ENCODE assay signal across 12 mouse cellular contexts in genomic region chr10:61424500-61424899, GRCm38 (mm10). TPM values are rescaled to one million over a fixed set of nuclear protein-coding genes. Genes with fewer than 3 reads are reported as not detected.
DNase-seq lines count a peak whose midpoint lies in the region; ATAC-seq and TF ChIP-seq lines count a peak whose summit lies in the region.
"Had no signal": no experiment of that assay in that cellular context is flagged by ENCODE, and none has a peak within 500 bp of the region (broad histone marks: within the 10 kb centered on the region; RNA-seq: fewer than 3 reads in every experiment).

No protein-coding gene starts in this region.

- H3K4me1 ChIP-seq in liver, embryonic 16.5 days (ENCODE audit: control insufficient read depth, low read depth, low read length), result peaks cover 4% of the 10 kb centered on the region
- H3K4me1 ChIP-seq in liver, embryonic 12.5 days, result peaks cover 25% of the 10 kb centered on the region
- peaks cover 7% of the 10 kb centered on the region for H3K4me1 ChIP-seq in forebrain, embryonic 14.5 days (ENCODE audit: control insufficient read depth, insufficient read depth, low read length)

- no peak for TF ChIP-seq CTCF in layer of hippocampus, adult 2 months (conservative IDR thresholded peaks at IDR 0.05)

- 0 out of 2 replicates have a peak overlapping the region, but pooled peaks have one; percentile 22 for H3K27ac ChIP-seq in liver, embryonic 16.5 days (ENCODE audit: low read length)
- no peak overlapping the region for H3K27ac ChIP-seq in liver, embryonic 12.5 days
- no peak overlapping the region for H3K27ac ChIP-seq in forebrain, embryonic 14.5 days (ENCODE audit: low read depth, low read length)
- no peak overlapping the region for H3K27ac ChIP-seq in layer of hippocampus, adult 2 months
- H3K27ac ChIP-seq: liver, embryonic 14.5 days had no signal

- no peak overlapping the region; the same call in 1 of the 2 replicates for H3K9ac ChIP-seq in liver, embryonic 16.5 days (ENCODE audit: low read depth, low read length)
- no peak overlapping the region for H3K9ac ChIP-seq in liver, embryonic 12.5 days
- H3K9ac ChIP-seq in forebrain, embryonic 14.5 days (ENCODE audit: low read length), result 0 out of 2 replicates have a peak overlapping the region, but pooled peaks have one; percentile 1
- H3K9ac ChIP-seq: liver, embryonic 14.5 days had no signal

- no peak overlapping the region for H3K4me2 ChIP-seq in liver, embryonic 16.5 days (ENCODE audit: low read depth, low read length)
- no peak overlapping the region for H3K4me2 ChIP-seq in liver, embryonic 12.5 days
- H3K4me2 ChIP-seq in forebrain, embryonic 14.5 days (ENCODE audit: low read length), result peak overlapping the region; percentile 24; the same call in 1 of the 2 replicates
- H3K4me2 ChIP-seq in myocyte (ENCODE audit: low read depth), result peak overlapping the region; percentile 52

- H3K4me3 ChIP-seq in liver, embryonic 16.5 days (ENCODE audit: low read depth, low read length), result no peak overlapping the region
- no peak overlapping the region for H3K4me3 ChIP-seq in liver, embryonic 12.5 days
- no peak overlapping the region for H3K4me3 ChIP-seq in forebrain, embryonic 14.5 days (ENCODE audit: low read depth, low read length)
- H3K4me3 ChIP-seq in myocyte, result no peak overlapping the region
- H3K4me3 ChIP-seq in layer of hippocampus, adult 2 months, result no peak overlapping the region

- ATAC-seq in frontal cortex, adult (ENCODE audit: low TSS enrichment), result peak; percentile 39; the same call in 1 of the 2 replicates
- ATAC-seq in liver, embryonic 16.5 days (ENCODE audit: low read depth), result no peak
- no peak for ATAC-seq in liver, embryonic 12.5 days
- ATAC-seq in forebrain, embryonic 14.5 days, result peak; percentile 49

- H3K27me3 ChIP-seq in liver, embryonic 16.5 days (ENCODE audit: control insufficient read depth, insufficient read depth, low read depth, low read length), result peaks cover 14% of the 10 kb centered on the region
- peaks cover 28% of the 10 kb centered on the region for H3K27me3 ChIP-seq in liver, embryonic 12.5 days (replicated peaks)
- peaks cover 12% of the 10 kb centered on the region for H3K27me3 ChIP-seq in forebrain, embryonic 14.5 days (replicated peaks; ENCODE audit: control insufficient read depth, insufficient read depth, low read length)
- peaks cover 8% of the 10 kb centered on the region for H3K27me3 ChIP-seq in myocyte (ENCODE audit: control insufficient read depth, insufficient read depth, insufficient read length)

- no peak overlapping the region for H3ac ChIP-seq in myocyte (ENCODE audit: control insufficient read depth, insufficient read length)

- H3K9me3 ChIP-seq in liver, embryonic 16.5 days (replicated peaks; ENCODE audit: control insufficient read depth, low read length), result no peaks in the 10 kb centered on the region
- H3K9me3 ChIP-seq in liver, embryonic 12.5 days (replicated peaks), result no peaks in the 10 kb centered on the region
- H3K9me3 ChIP-seq in forebrain, embryonic 14.5 days (replicated peaks; ENCODE audit: control insufficient read depth, low read length), result no peaks in the 10 kb centered on the region

- TF ChIP-seq POLR2A in myocyte (IDR thresholded peaks at IDR 0.05; ENCODE audit: insufficient read length, low read depth), result no peak

- no peaks in the 10 kb centered on the region for H3K79me2 ChIP-seq in myocyte (ENCODE audit: control insufficient read depth, insufficient read depth)

- H3K36me3 ChIP-seq in liver, embryonic 16.5 days (ENCODE audit: control insufficient read depth, insufficient read depth), result no peaks in the 10 kb centered on the region
- peaks cover 6% of the 10 kb centered on the region for H3K36me3 ChIP-seq in liver, embryonic 12.5 days
- peaks cover 2% of the 10 kb centered on the region; the same call in 1 of the 2 replicates for H3K36me3 ChIP-seq in forebrain, embryonic 14.5 days (ENCODE audit: control insufficient read depth, insufficient read depth, low read length)
- H3K36me3 ChIP-seq in myocyte (ENCODE audit: control insufficient read depth, insufficient read depth), result no peaks in the 10 kb centered on the region

- DNase-seq in frontal cortex, adult 2 months (ENCODE audit: extremely low spot score in 1 of 2, low spot score in 1 of 2), result no peak
- peak; percentile 77 for DNase-seq in forebrain, embryonic 14.5 days (ENCODE audit: low spot score)
- DNase-seq in layer of hippocampus, adult 2 months (ENCODE audit: low spot score in 2 of 2), result no peak
- DNase-seq in thymus, postnatal 14 days, result no peak
- DNase-seq: adrenal gland, adult 8-10 months; thymus, postnatal 25 days had no signal

- WGBS in liver, embryonic 16.5 days (ENCODE audit: insufficient replicate concordance), result 16% methylated on average over 7 of the region's 7 CpGs
- 37% methylated on average over 7 of the region's 7 CpGs for whole genome bisulfite sequencing in liver, embryonic 12.5 days (ENCODE audit: insufficient replicate concordance)
- WGBS in forebrain, embryonic 14.5 days, result 13% methylated on average over 7 of the region's 7 CpGs

TF ChIP-seq in myocyte, 11 proteins besides CTCF, POLR2A, EP300 and RAD21:
- no peak for TF ChIP-seq TCF12 (IDR thresholded peaks at IDR 0.05; ENCODE audit: insufficient read depth, poor library complexity, severe bottlenecking)
- TF ChIP-seq POLR2AphosphoS2 (IDR thresholded peaks at IDR 0.05; ENCODE audit: insufficient read length, low read depth), result peak; percentile 17
- TF ChIP-seq MYOD1 (IDR thresholded peaks at IDR 0.05; ENCODE audit: control insufficient read depth in 1 of 3, insufficient read length in 2 of 3, low read depth in 2 of 3), result no peak
- no peak for TF ChIP-seq MYOG (IDR thresholded peaks at IDR 0.05; ENCODE audit: control insufficient read depth in 1 of 3, insufficient read depth in 1 of 3, insufficient read length in 2 of 3, low read depth in 2 of 3)
- TF ChIP-seq SRF (IDR thresholded peaks at IDR 0.05; ENCODE audit: control insufficient read depth, insufficient read length, low read depth), result no peak
- no peak for TF ChIP-seq TCF3 (IDR thresholded peaks at IDR 0.05; ENCODE audit: insufficient read length, low read depth)
- no peak for TF ChIP-seq REST (IDR thresholded peaks at IDR 0.05; ENCODE audit: insufficient read depth, insufficient read length)
TF ChIP-seq in myocyte: peak in this region for 1.

RNA-seq across cellular contexts. Expression of gene Nodal, which starts 6.7 kb away (rescaled TPM):
- polyA plus RNA-seq in frontal cortex, adult 2 months (2012; rRNA removed), result 0.38 and 0.70 TPM in 2 replicates
- 0.46 and 0.88 TPM in 2 replicates for polyA plus RNA-seq in liver, embryonic 16.5 days (2015; fragmentation: Nextera tagmentation; extraction: Ambion mirVana)
- polyA plus RNA-seq in liver, embryonic 12.5 days (2016; fragmentation: Nextera tagmentation; extraction: Ambion mirVana), result 0.31 and 0.37 TPM in 2 replicates
- 0.14 TPM in 1 of 2 replicates, not detected in the other for polyA plus RNA-seq in forebrain, embryonic 14.5 days (2014; fragmentation: Nextera tagmentation; extraction: Ambion mirVana)
- polyA plus RNA-seq in myocyte (2012; fragmentation: generic; extraction: Trizol), result 0.01 TPM
- under 1 TPM; 0.23 to 0.27 TPM for total RNA-seq in layer of hippocampus, adult 2 months (2021)
- total RNA-seq: adrenal gland, adult 8-10 months had no signal
- polyA plus RNA-seq: C2C12 had no signal

RNA-seq across cellular contexts. Expression of gene Eif4ebp2, which starts 28.0 kb away (rescaled TPM):
- polyA plus RNA-seq in frontal cortex, adult 2 months (2012; rRNA removed), result 27.3 and 28.9 TPM in 2 replicates
- polyA plus RNA-seq in liver, embryonic 16.5 days (2015; fragmentation: Nextera tagmentation; extraction: Ambion mirVana), result 36.4 and 39.4 TPM in 2 replicates
- polyA plus RNA-seq in liver, embryonic 12.5 days (2016; fragmentation: Nextera tagmentation; extraction: Ambion mirVana), result 55.2 and 57.6 TPM in 2 replicates
- polyA plus RNA-seq in forebrain, embryonic 14.5 days (2014; fragmentation: Nextera tagmentation; extraction: Ambion mirVana), result 50.0 and 51.3 TPM in 2 replicates
- 44.4 TPM for polyA plus RNA-seq in myocyte (2012; fragmentation: generic; extraction: Trizol)
- total RNA-seq in layer of hippocampus, adult 2 months (2021), result 10 to 100 TPM; 47.6 to 57.0 TPM

RNA-seq across cellular contexts. Expression of gene Pald1, which starts 41.2 kb away (rescaled TPM):
- polyA plus RNA-seq in frontal cortex, adult 2 months (2012; rRNA removed), result 11.6 and 13.5 TPM in 2 replicates
- polyA plus RNA-seq in liver, embryonic 16.5 days (2015; fragmentation: Nextera tagmentation; extraction: Ambion mirVana), result 6.3 and 6.5 TPM in 2 replicates
- 12.1 and 12.4 TPM in 2 replicates for polyA plus RNA-seq in liver, embryonic 12.5 days (2016; fragmentation: Nextera tagmentation; extraction: Ambion mirVana)
- 10.0 and 15.6 TPM in 2 replicates for polyA plus RNA-seq in forebrain, embryonic 14.5 days (2014; fragmentation: Nextera tagmentation; extraction: Ambion mirVana)
- polyA plus RNA-seq in myocyte (2012; fragmentation: generic; extraction: Trizol), result 14.0 TPM
- 10 to 100 TPM; 15.2 to 16.3 TPM for total RNA-seq in layer of hippocampus, adult 2 months (2021)

RNA-seq across cellular contexts. Expression of gene Lrrc20, which starts 51.1 kb away (rescaled TPM):
- polyA plus RNA-seq in frontal cortex, adult 2 months (2012; rRNA removed), result 20.3 and 22.3 TPM in 2 replicates
- 5.1 and 5.5 TPM in 2 replicates for polyA plus RNA-seq in liver, embryonic 16.5 days (2015; fragmentation: Nextera tagmentation; extraction: Ambion mirVana)
- 9.1 and 10.2 TPM in 2 replicates for polyA plus RNA-seq in liver, embryonic 12.5 days (2016; fragmentation: Nextera tagmentation; extraction: Ambion mirVana)
- polyA plus RNA-seq in forebrain, embryonic 14.5 days (2014; fragmentation: Nextera tagmentation; extraction: Ambion mirVana), result 21.3 TPM in 2 replicates
- 20.4 TPM for polyA plus RNA-seq in myocyte (2012; fragmentation: generic; extraction: Trizol)
- 10 to 100 TPM; 21.4 to 24.4 TPM for total RNA-seq in layer of hippocampus, adult 2 months (2021)

Comparison
In these comparisons a context has a peak if more than half of its experiments do, and no peak if none do; other contexts are left out.
1. ATAC-seq: peak in frontal cortex, adult (single experiment) and forebrain, embryonic 14.5 days (single experiment); none in liver, embryonic 16.5 days (single experiment) and liver, embryonic 12.5 days (single experiment).
2. H3K4me2 ChIP-seq: peak in forebrain, embryonic 14.5 days (single experiment) and myocyte (single experiment); none in liver, embryonic 16.5 days (single experiment) and liver, embryonic 12.5 days (single experiment).